Mouse (Mus musculus) layer of hippocampus, postnatal 14 days (tissue): ENCODE results near the gene Rnase4. TPM values are rescaled to one million over a fixed set of nuclear protein-coding genes. Genes with fewer than 3 reads are reported as not detected.

ENCODE experiments used
- DNase-seq, 2 experiments: peaks; one replicate each; pipeline ENCODE4 v3.0.0; 2021 to 2022; ENCODE audit warnings: low spot score in 2 of 2, mixed read lengths in 1 of 2
- total RNA-seq, 2 experiments: library from RNA; stranded (reverse); gene quantifications; 2 replicates each; pipeline ENCODE4 v1.2.3; 2021

Rnase4 gene
- total RNA-seq, 2 experiments from 2014 or later: 19.8 to 20.8 TPM

- no peak for DNase-seq
These were observed 36.9 kb downstream of the Rnase4 start for GRCm38 (mm10) chr14:51127648-51128258.

GRCm38 (mm10) chr14:51128775-51129623 is 38.1 kb downstream of the Rnase4 start:
- no peak for DNase-seq

GRCm38 (mm10) chr14:51129624-51129975 is 38.7 kb downstream of the Rnase4 start:
- no peak for DNase-seq

GRCm38 (mm10) chr14:51130315-51130940 is 39.6 kb downstream of the Rnase4 start:
- DNase-seq: no peak

GRCm38 (mm10) chr14:51131086-51131815 is 40.4 kb downstream of the Rnase4 start:
- no peak for DNase-seq

GRCm38 (mm10) chr14:51132372-51132771 is 41.5 kb downstream of the Rnase4 start:
- no peak for DNase-seq

- no peak for DNase-seq
These were observed 49.5 kb downstream of the Rnase4 start for GRCm38 (mm10) chr14:51140342-51140741.

GRCm38 (mm10) chr14:51142119-51142518 is 51.2 kb downstream of the Rnase4 start:
- no peak for DNase-seq

- DNase-seq: no peak
These were observed 51.7 kb downstream of the Rnase4 start for GRCm38 (mm10) chr14:51142568-51142967.

- DNase-seq: peak; percentile 28 to 40
These were observed 52.4 kb downstream of the Rnase4 start for GRCm38 (mm10) chr14:51143287-51143686.

GRCm38 (mm10) chr14:51143937-51144336 is 53.1 kb downstream of the Rnase4 start:
- DNase-seq: no peak

- DNase-seq: no peak
These were observed 53.6 kb downstream of the Rnase4 start for GRCm38 (mm10) chr14:51144451-51144850.

- DNase-seq: no peak
These were observed 54.6 kb downstream of the Rnase4 start for GRCm38 (mm10) chr14:51145521-51145920.

- no peak for DNase-seq
These were observed 55.8 kb downstream of the Rnase4 start, which contains the start of gene Rnase1 for GRCm38 (mm10) chr14:51146685-51147084. TSS of gene Rnase1 (minus strand) at chr14:51146785.

- no peak for DNase-seq
These were observed 57.1 kb downstream of the Rnase4 start for GRCm38 (mm10) chr14:51148006-51148405.

- no peak for DNase-seq
These were observed 58.3 kb downstream of the Rnase4 start for GRCm38 (mm10) chr14:51149164-51149563.

GRCm38 (mm10) chr14:51150206-51150831 is 59.4 kb downstream of the Rnase4 start:
- no peak for DNase-seq

GRCm38 (mm10) chr14:51152249-51152870 is 61.5 kb downstream of the Rnase4 start:
- no peak for DNase-seq
